Mouse (Mus musculus) brain, embryonic 14.5 days (tissue): ENCODE results near the gene Tent5b.

Experiments used
- CTCF ChIP-seq: fragments of 200-500 bp; IDR thresholded peaks from 2 replicates; pipeline ENCODE4 v1.5.1; 2012; ENCODE audit warnings: inconsistent platforms, mild to moderate bottlenecking, moderate library complexity, borderline replicate concordance; ENCODE audit not compliant: insufficient read depth, insufficient read length; ENCODE audit errors: extremely low read depth
- POLR2A ChIP-seq: fragments of 200-500 bp; IDR thresholded peaks from 2 replicates; pipeline ENCODE4 v1.6.1; 2012; ENCODE audit warnings: mild to moderate bottlenecking, inconsistent platforms, borderline replicate concordance; ENCODE audit not compliant: poor library complexity, insufficient read depth, insufficient read length, severe bottlenecking; ENCODE audit errors: extremely low read depth

DNA sequence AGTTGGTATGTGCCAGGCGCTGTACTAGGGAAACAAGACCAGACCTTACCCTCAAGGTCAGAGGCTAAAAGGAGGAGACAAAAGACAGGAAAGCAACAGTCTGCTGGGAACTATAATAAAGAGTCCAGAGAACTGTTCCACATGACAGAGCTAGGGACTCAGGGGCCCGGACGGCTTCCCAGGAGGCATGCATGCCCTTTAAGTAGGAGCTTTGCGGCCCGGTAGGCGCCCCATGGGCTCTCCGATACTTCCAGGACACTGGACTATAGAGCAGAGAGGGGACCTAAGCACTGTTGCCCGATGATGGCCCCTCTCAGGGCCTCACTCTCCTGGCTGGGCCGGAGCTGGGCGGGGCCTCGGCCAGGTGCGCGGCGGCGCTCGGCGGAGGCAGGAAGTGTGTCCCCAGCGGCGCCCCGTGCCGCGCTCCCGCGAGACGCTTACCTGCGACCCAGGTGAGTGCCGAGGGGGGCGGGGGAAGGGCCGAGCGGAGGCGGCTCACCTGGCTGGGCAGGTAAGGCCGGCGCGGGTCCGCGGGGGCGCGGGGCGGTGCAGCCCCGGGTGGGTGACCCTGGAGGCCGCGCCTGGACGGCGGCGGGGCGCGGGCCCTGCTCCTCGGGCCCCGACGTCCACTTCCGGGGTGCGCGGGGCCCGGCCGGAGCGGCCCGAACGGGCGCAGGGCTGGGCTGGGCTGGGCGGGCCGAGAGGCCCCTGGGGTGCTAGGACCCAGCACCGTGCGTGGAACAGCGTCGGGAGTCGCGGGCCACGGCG lies 38.9 kb downstream of the Tent5b start, which contains the start of gene Kdf1:
- TF ChIP-seq CTCF (no peak), POLR2A (no peak)
